In genomic region chr1:178405445-178405911, GRCm38 (mm10) we compare ENCODE assay signal across 8 mouse cellular contexts. TPM values are rescaled to one million over a fixed set of nuclear protein-coding genes. Genes with fewer than 3 reads are reported as not detected.
DNase-seq lines count a peak whose midpoint lies in the region; ATAC-seq lines count a peak whose summit lies in the region.

No protein-coding gene starts in this region.

- H3K27me3 ChIP-seq in hindbrain, embryonic 13.5 days, result no peaks in the 10 kb centered on the region

- peak overlapping the region; percentile 100 for H3K27ac ChIP-seq in hindbrain, embryonic 13.5 days

- H3K9ac ChIP-seq in hindbrain, embryonic 13.5 days, result peak overlapping the region; percentile 95

- under 1% methylated on average over 23 of the region's 23 CpGs for WGBS in hindbrain, embryonic 13.5 days

- H3K36me3 ChIP-seq in hindbrain, embryonic 13.5 days, result no peaks in the 10 kb centered on the region

- peak; percentile 86 for ATAC-seq in hindbrain, embryonic 13.5 days (ENCODE audit: low FRiP score)

- peak overlapping the region; percentile 65 for H3K4me2 ChIP-seq in hindbrain, embryonic 13.5 days

- no peaks in the 10 kb centered on the region for H3K4me1 ChIP-seq in hindbrain, embryonic 13.5 days (replicated peaks)

- peak overlapping the region; percentile 68 for H3K4me3 ChIP-seq in hindbrain, embryonic 13.5 days

- peak; percentile 91 for DNase-seq in Muller cell, postnatal 12 days (ENCODE audit: inconsistent ontology term)
- peak; percentile 94 for DNase-seq in cerebellum, adult 9-11 months
- peak; percentile 52 to 69 for DNase-seq in frontal cortex, postnatal 10 days (ENCODE audit: low spot score in 2 of 2)
- DNase-seq in layer of hippocampus, postnatal 25 days (ENCODE audit: extremely low spot score in 1 of 2, low spot score in 1 of 2), result peak; percentile 50 to 56
- peak; percentile 92 for DNase-seq in lung, postnatal 25 days (ENCODE audit: low spot score)
- peak; percentile 84 for DNase-seq in retina, embryonic 14.5 days (ENCODE audit: low spot score)
- DNase-seq in thymus, postnatal 4 days, result peak; percentile 79

- no peaks in the 10 kb centered on the region for H3K9me3 ChIP-seq in hindbrain, embryonic 13.5 days

RNA-seq across cellular contexts. Expression of gene Efcab2, which starts 0.4 kb away (rescaled TPM):
- polyA plus RNA-seq in hindbrain, embryonic 13.5 days (2015; fragmentation: Nextera tagmentation; extraction: Ambion mirVana), result 9.7 and 12.6 TPM in 2 replicates
- total RNA-seq in layer of hippocampus, postnatal 25 days (2021), result 10 to 100 TPM in 1 of 2 experiments, 1 to 10 TPM in 1; 8.1 to 10.1 TPM

Comparison
In these comparisons a context has a peak if more than half of its experiments do, and no peak if none do; other contexts are left out.
1. Peak in every context shown above with its lines: DNase-seq, ATAC-seq, H3K4me3 ChIP-seq and H3K27ac ChIP-seq.